Mouse (Mus musculus) liver, postnatal 0 days (tissue): ENCODE data around the gene Ccdc12.

Experiments
- CTCF ChIP-seq: sonication (generic); IDR thresholded peaks from 2 replicates; pipeline ENCODE4 v1.5.1; 2016; ENCODE audit warnings: antibody characterized with exemption, low read depth
- EP300 ChIP-seq: IDR thresholded peaks from 2 replicates; pipeline ENCODE4 v1.6.1; 2016; ENCODE audit warnings: antibody characterized with exemption, low read depth, mild to moderate bottlenecking

- no peak for TF ChIP-seq CTCF
- no peak for TF ChIP-seq EP300
These were observed 89.4 kb downstream of the Ccdc12 start for GRCm38 (mm10) chr9:110745752-110746151.
